Mouse (Mus musculus) lung, postnatal 10 days (tissue): ENCODE measurements at regions not wholly inside any gene's neighbourhood (a gene's known extent, or its start where the extent isn't known, plus 50 kb on each side); places are given as distances from the start of the nearest gene placed in this dataset.
"Not testable (repeated sequence)": the region's sequence is repeated elsewhere in the genome, so short reads cannot be mapped to it uniquely, and the experiment has no call there.

Source experiments
- DNase-seq: peaks from one replicate; pipeline ENCODE4 v3.0.0; 2021

DNA sequence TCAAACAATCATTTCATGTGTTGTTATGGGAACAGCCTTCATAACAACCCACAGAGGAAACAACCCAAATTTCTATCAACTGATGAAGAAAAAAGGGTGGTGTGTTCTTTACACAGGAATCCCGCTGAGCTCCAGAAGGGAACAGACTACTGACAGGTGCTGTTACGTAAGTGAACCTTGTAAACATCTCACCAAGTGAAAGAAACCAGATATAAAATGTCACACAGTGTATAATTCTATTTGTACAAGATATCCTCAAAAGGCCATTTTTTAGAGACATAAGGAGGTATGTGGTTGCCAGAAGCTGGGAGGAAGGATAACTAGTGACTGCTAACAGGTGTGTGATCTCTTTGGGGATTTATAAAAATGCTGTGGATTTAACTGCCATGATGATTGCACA is 119.9 kb downstream of the Plod2 start:
- DNase-seq, result no peak

DNA sequence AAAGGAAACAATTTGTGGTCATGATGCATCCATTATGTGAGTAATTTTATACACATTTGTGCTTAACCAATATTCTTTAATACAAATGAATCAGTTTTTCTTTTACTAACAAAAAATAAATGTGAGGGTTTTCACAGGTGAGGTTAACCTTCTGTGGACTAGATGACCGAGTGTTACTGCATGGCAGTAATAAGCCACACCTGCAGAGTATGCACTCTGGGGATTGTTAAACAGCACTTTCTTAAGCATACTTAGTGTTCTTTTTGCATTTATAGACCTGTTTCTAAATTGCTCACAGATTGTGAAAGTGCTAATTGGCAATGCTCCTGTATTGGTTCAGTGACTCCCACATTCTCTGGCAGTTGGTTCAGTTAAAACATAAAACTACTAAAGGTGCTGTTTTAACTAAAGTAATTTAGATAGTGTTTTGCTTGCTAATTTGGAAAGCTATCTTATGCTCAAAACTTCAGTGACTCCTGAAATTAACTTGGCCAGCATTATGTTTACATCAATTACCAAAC is 125.4 kb downstream of the Plod2 start:
- DNase-seq, result no peak

DNA sequence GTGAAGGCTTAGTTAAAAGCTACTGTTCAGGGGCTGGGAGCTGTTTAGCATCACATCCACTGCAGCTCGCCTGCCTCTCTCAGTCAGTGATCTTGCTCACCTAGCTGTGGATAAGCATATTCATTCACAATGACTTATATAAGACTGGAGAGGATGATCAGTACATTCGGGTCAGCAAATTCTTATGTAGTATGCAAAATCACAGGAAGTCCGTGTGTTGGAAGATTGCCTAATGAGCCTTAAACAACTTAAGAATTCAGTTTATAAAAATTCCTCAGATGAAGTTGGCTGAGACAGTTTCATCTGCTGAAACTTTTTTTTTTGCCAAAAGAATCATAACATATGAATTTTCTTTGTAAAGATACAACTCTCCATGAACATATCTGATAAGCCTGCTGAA is 129.9 kb downstream of the Plod2 start:
- no peak for DNase-seq

DNA sequence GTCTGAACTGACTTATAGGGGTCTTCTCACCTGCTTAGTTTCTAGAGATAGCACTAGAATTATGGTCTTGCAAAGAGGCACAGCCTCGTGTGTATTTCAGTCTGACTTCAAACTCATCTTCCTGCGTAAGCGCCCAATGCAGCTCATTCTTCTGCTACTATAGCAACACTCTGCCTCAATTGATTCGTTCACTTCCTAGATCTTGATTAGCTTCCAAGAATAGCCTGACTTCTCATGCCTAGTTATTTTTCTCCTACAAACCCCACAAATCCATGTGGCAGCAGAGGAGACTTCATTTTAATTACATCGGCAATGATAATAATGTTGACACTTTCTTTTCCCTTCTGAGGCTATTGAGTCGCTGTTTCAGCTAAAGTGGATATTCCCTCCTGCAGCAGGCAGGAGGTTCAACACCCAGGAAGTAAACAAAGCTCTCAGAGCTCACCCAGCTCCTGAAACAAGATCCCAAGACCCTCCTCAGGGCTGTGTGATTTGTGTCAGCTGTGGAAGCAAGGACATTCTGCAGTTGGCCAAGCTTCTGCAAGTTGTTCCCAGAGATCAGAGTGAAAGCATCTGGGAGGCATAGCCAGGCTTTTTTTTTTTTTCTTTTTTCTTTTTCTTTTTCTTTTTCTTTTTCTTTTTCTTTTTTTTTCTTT is 152.5 kb downstream of the Plod2 start:
- DNase-seq, result peak; percentile 28

DNA sequence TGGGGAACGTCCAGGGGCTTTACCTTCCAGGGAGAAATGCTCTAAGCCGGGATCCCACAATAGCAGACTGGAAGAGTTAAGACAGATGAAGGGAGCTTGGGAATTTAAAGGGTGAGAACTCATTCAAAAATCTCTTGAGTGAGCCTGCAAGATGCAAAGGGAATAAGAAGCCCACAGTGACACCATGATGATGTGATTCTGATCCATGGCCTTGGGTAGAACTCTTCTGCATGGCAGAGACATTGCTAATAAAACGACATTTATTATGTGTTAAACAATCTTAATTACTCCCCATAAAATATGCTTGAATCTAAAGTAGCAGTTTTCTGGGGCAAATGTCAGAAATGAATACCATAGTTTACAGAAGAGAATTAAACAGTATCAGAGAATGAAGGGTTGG is 155.9 kb downstream of the Plod2 start:
- no peak for DNase-seq

DNA sequence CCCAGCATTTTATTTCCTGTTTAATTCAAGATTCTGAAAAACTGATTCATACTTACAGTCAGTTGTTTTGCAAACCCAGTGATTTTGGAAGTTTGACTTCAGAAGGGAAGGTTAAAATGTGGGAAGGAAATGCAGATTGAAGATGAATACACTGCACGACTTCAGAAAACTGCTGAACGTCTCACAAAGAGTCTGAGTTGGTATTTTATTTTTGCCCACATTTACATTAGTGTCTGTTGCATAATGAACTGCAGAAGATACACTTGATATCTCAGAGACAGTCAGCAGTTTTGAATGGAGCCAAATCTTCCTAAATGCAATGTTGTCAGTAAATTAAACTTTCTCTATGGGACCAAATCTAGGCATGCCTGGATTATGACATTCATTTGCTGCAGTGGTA is 162.7 kb downstream of the Plod2 start:
- no peak for DNase-seq

DNA sequence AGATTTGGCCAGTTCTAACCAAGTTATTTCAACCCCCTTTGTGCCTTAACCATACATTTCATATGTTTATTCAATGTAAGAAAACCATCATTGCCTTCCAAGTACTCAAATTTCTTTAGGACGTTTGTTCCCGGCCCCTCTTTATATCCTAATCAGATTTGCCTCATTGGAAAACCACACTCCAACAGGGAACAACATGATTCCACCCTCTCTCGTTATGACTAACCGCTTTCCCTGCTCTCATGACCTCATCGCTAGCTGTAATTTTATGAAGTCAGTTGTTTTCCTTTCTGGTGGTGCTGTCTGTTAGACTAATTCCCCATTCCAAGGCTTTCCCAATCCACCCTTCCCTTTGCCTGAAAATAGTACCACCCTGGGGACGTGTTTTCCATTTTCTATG is 165.0 kb downstream of the Plod2 start:
- DNase-seq, result no peak

DNA sequence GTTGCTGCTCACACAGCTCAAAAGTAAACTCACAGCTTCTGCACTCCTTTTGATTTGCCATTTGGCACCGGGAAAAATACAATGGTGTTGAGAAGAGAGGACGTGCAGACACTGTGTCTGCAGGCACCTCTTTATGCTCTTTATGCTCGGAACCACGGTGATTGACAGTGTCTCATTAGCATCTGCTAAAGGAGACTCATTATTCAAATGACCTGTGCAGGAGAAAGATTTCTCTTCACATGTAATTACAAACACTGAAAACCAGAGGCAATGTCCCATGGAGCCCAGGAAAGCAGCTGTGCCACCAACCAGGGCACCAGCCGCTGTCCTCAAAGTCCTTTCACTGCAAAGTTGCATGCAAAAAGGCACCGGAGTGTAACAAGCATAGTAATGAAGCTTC is 175.2 kb downstream of the Plod2 start:
- no peak for DNase-seq

DNA sequence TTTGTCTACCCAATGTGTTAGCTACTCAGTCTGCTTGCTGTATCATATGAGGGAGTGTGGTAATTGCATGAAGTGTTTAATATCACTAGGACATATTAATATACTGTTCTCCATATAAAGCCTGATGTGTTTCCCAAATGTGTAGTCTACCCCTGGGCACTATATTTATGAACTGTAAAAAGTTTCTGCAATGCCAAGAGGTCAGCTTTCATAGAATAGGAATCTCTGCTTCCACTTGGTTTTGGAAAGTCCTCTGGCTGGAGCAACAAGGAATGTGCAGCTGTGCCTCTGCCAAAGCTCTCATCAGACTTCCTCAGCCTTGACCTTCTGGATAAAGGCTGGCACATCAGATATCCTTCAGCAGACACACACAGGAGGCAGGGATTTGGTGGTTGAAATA is 176.3 kb downstream of the Plod2 start:
- DNase-seq, result peak; percentile 19

DNA sequence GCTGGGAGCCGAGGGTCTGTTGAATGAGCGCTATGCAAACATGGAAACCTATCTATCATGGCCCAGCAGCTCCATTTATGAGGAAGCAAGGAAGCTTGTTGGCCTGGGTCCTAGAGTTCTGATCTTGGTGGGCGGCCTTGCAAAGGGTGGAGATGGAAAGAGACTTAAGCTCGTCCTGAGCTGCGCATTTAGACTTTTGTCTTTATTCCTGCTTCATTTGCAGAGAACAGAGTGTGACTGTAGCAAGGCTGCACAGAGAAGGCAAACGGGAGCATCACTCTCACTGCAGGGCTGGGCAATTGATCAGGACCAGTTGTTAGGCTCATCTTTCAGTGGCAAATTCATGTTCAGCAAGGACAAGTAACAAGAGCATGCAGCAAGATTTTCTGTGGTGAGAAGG is 177.2 kb downstream of the Plod2 start:
- no peak for DNase-seq

DNA sequence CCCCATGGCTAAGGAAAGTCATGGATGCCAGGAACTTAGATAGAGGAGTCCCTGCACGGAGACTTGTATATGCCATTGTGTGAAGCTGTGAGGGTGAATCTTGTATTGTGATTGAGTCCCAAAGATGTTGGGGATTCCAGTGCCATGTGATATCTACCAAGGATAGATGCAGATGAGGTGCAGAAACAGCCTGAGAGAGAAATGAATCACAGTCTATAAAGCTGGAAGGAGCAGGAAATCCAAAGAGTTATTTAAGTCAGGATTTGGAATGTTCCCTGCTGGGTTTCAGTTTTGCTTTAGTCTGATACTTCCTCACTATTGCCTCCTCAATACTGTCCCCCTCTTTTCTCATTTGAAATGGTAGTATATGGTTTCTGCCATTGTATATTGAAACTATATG is 186.8 kb downstream of the Plod2 start:
- DNase-seq, result no peak

DNA sequence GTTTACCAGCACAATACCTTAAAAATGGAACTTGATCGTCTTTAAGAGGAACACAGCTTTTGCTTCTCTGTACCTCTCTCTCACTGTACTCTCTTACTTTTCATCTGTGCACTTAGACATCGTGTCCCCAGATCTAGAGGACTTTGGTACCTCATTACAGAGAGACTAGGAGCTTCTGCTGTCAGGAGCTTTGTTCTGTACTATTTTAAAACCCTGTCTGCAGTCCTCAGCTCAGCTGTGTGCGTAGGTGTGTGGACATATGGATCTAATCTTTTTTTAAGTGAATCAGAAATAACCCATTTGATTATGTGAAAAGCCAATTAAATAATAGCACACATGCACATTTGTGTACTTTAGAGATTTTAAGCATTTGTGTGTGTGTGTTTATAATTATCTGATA is 189.4 kb downstream of the Plod2 start:
- no peak for DNase-seq

DNA sequence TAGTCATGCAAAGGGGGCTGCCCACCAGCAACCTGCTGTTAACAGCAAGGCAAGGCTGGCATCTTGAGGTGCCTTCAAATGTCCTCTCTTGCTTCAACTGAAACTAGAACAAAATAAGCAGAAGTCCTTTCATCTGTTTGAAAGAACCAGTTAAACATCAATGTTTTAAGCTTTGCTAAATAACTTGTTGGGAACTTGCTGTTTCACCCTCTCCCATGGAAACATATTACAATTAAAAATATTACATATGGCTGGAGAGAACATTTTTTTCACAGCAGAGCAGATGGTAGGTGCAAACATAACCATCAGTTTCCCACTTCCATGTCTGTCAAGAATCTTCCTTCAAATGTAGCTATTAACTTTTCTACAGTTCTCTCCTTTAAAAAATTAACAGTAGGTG is 225.5 kb downstream of the Plod2 start:
- no peak for DNase-seq

DNA sequence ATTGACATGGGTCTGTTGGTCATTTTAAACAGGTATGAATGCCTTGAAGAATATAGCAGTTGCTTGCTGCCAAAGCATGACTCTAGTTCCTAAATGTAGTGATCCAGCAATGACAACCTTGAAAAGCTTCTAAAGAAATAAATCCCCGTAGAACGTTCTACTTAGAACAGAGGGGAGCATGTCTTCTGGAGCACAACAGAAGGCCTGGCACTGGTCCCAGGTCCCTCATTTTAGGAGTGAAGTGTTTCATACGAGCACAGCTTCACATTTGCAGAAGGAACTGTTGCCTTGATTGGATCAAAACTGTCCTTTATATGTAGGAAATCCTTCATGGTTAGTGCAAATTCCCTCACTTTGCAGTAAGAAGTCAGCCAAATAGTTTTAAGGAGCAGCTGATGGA is 226.4 kb downstream of the Plod2 start:
- no peak for DNase-seq

DNA sequence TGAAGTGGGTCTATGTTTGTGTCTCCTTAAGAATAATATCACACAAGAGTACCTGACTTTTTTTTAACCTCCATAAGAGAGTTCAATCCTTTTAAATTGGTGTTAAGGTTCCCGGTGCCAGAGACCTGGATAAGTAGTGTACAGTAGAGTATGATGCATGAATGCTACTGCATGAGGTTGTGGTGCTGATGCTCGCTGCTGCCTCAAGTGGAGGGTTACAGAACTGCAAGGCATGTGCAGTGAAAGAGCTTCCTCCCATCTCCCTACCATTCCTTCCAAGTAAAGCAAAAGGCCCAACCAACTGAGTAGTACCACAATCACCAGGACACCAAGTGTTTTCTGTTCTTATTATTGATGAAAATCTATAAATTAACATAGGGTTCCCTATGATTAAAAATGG is 227.5 kb downstream of the Plod2 start:
- peak; percentile 10 for DNase-seq

DNA sequence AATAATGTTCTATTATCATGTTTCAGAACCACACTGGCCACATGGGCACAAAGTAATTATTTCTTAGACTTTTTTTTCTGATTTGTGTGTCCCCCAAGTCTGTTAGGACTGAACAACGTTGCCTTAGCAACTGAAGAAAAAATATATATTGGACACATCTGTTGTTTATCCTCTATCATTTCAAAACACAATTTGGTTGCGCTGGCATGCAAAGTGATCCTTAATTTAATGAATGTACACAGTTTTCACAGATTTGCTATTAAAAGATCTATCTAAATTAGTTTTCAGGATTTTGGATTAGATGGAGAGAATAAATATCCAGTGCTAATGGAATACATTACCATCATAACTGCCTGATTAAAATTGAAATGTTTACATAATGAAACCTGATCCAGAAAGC is 229.0 kb downstream of the Plod2 start:
- DNase-seq, result no peak

DNA sequence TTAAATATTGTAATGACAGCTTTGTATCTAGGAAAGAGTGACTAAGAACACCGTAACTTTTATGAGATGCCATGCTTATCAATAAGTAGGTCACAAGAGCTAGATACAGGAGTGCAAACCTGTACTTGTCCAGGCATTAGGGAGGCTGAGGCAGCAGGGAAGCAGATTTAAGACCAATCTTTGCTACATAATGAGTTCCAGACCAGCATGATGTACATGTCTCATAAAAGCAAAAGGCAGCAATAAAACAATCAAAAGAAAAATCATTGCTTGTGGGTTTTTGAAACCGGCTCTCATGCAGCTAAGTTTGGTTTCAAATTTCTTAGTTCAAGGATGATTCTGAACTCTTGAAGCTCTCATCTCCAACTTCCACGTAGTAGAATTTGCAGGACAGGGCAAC is 229.7 kb downstream of the Plod2 start:
- DNase-seq, result no peak

DNA sequence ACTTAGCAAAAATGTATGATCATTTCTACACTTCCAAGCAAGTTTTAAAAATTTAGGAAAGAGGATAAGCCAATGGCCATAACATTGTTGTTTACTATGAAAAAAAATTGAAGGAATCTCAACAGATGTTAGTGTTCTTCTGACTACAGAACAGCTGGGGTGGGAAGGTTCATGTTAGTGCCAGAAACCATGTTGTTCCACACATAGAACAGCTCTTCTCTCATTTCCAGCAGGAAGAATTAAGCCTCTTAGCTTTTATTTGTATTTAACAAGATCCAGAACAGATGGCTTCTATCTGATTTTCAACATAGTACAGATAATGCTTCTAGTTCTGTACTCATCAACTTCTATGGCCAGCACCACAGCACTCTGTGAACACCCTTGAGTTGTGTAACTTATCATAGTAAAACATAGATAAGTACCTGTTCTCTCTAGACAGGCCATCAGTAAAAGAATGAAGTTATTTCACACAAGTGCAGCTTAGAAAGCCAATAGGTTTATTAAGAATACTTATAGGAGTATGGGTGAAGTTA is 241.0 kb downstream of the Plod2 start:
- no peak for DNase-seq

DNA sequence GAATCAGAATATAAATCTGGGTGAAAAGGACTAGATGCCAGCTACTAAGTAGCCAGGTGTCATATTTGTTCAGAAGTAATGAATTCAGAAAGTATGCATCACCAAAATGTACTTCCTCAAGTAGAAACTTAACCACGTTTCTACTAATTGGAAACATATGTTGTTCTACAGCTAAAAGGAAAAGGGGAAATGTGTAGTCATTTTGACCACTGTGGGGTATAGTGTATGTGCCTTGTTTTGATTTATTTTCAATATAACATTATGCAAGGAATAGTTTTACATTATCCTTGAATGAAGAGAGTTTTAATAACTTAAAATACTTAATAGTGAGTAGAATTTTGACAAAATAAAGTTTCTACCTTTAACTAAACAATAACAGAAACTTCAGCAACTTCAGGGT is 257.7 kb downstream of the Plod2 start:
- DNase-seq, result no peak

DNA sequence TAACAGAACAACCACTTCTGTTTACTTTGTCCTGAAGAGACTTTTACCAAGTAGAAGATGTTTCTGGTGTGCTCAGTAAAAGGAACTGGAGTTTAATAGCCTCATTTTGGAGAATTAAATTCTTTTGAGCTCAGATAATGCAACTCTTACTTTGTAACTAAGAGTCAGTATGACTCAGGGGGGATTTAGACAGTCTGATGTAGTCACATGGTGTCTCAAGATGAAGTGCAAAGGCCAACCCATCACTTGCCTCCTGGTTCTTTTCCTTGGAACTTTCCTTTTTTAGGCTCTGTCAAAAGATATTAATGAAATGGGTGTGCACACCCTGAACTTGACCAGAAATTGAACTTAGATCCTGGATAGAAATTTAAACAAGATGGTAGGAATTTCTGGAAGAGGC is 267.4 kb downstream of the Plod2 start:
- DNase-seq, result no peak

DNA sequence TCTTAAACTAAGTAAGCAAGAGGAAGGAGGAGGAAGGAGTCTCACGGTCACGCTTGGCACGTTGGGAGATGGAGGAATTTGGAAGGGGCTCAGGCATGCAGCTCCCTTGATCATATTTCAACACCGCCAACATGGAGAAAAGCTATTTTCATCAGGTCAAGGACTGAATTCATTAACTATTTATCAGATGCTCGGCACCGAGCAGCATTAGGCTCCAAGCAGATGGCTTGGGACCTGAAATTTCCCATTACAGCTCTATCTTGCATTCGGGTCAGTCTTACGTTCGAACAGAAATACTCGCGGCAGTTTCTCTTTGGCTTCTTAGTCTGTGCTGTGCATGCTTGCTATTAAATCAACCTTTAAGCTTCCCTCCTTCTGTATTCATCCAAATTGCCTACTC is 278.7 kb downstream of the Plod2 start:
- DNase-seq, result no peak

DNA sequence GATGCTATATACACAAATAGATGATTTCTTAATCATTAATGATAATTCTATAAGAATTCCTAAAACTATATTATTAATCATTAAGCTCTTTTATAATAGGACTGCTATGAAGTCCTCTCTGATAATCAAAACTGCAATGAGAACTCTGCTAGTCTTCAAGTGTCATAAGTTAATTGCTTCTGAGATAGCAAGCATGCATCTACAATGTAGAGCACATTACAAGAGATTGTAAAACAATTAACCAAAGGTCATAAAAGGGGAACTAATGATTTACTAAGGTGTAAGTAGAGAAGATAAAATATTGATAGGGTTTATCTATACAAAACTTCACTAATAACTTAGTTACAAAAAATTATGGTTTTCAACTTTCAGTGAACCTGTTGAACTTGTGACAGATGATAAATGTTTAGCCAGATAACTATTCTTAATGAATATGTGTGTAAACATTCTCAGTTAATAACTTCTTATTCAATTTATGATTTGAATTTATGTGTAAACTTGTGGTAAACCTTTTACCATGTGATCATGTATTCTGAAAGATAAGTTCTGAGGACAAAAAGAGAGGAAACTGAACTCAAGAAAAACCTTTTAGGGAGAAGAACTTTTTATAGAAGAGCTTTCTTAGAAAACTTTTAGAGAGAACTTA is 284.8 kb downstream of the Plod2 start:
- no peak for DNase-seq

DNA sequence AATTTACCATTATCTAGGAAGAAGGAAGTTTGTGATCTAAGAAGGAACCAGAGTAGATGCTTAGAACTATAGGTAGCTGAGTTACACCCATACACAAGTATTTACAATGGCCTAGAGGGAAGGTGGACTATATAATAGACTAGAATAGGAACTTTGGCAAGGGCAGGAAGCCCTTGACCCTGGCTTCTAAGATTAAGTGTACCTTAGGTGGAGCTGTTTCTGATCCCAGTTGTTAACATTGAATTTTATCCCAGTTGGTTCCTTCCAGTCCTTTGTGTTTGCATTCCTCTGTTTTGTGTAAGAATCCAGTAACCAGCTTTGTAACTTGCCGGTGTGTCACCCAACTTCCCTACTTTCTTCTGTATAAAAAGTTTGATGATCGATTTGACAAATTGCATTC is 294.1 kb downstream of the Plod2 start:
- DNase-seq, result not testable (repeated sequence)

DNA sequence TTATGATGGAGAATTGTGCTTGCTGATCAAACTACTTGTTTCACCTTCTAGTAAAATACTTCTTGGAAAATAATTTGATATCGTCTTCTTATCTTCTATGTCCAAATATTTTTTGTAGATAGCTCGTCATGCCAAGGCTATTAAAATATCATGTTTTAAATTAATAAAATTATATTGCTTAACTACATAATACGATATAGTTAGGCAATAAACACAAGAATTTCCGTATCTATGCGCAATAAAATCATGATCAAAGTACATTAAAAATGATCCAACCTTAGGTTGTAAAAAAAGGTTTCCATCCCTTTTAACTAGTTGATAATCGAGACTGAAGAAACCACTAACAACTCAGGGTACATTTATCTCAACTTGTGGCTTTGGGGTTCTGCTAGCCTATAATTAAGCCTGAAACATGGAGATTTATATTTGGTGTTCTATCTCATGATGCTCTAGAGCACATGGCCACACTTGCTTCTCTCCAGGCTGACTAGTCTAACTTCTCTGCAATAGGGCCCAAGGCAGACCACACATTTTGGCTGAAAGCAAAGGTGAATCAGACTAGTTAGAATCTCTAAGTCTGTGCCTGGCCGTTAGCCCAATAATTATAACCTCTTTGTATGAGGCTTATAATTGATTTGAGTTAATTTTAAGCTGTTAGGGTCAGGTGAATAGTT is 314.5 kb downstream of the Plod2 start:
- no peak for DNase-seq
